Mouse (Mus musculus) heart, postnatal 0 days (tissue): ENCODE measurements at regions not wholly inside any gene's neighbourhood (a gene's known extent, or its start where the extent isn't known, plus 50 kb on each side); places are given as distances from the start of the nearest gene placed in this dataset.

Experiments
- CTCF ChIP-seq: IDR thresholded peaks from 2 replicates; pipeline ENCODE4 v1.5.1; 2016; ENCODE audit warnings: antibody characterized with exemption, control low read depth, low read depth
- EP300 ChIP-seq: IDR thresholded peaks from 2 replicates; pipeline ENCODE4 v1.6.1; 2016; ENCODE audit warnings: antibody characterized with exemption, low read depth

GRCm38 (mm10) chr3:54027365-54027764, 128.5 kb upstream of the Trpc4 start:
- TF ChIP-seq CTCF (no peak), EP300 (no peak)
